Mouse (Mus musculus): ENCODE data around the gene Lcorl. TPM values are rescaled to one million over a fixed set of nuclear protein-coding genes. Genes with fewer than 3 reads are reported as not detected.
A peak's percentile ranks its signal among the peaks of the same experiment; 100 is the strongest.
"Not testable (repeated sequence)": the region's sequence is repeated elsewhere in the genome, so short reads cannot be mapped to it uniquely, and the experiment has no call there.

The Lcorl gene
- polyA plus RNA-seq, 1 experiment: 1.9 TPM

DNA sequence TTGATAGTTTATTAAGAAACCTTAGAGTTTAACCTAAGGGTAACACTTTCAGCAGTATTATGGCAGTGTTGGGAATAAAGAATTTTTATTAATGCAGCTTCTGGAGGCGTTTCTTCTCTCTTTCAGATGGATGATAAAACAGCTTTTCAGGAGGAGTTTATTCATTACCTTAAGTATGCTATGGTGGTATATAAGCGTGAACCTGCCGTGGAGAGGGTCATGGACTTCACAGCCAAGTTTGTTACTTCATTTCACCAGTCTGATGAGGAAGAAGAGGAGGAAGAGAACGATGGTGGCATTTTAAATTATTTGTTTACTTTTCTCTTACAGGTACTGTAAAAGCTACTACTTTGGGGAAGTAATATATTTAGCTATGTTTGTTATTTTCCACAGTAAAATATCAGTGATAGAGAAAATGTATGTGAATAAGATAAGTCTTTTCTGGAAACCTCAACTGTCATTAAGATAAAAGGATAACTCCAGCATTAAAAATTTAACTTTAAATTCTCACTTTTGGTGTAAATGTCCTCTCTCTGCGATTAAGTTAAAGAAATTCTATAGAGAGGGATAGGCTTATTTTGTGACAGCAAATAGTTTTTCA, 186.4 kb downstream of the Lcorl start:
- H3K4me1 ChIP-seq (replicated peaks; ENCODE audit: control insufficient read depth, insufficient read depth, low read length): no peaks in the 10 kb centered on the region; the same call in 1 of the 2 replicates
- H3K4me3 ChIP-seq (ENCODE audit: control insufficient read depth, insufficient read depth, low read length): no peak overlapping the region
- no peak for DNase-seq
- no peak overlapping the region for H3K27ac ChIP-seq (ENCODE audit: control insufficient read depth, insufficient read depth, low read length)
- no peaks in the 10 kb centered on the region for H3K36me3 ChIP-seq (ENCODE audit: control insufficient read depth, insufficient read depth, low read length)
- no peak for TF ChIP-seq CTCF (IDR thresholded peaks at IDR 0.05; ENCODE audit: borderline replicate concordance, control insufficient read depth, extremely low read depth, insufficient read depth, low read length, poor library complexity)
- TF ChIP-seq POLR2A (IDR thresholded peaks at IDR 0.05; ENCODE audit: control insufficient read depth, extremely low read depth, insufficient read depth, low read length, poor library complexity): no peak
- H3K27me3 ChIP-seq (ENCODE audit: control insufficient read depth, insufficient read depth, low read length): no peaks in the 10 kb centered on the region
- 70% methylated on average over 5 of the region's 5 CpGs for WGBS

DNA sequence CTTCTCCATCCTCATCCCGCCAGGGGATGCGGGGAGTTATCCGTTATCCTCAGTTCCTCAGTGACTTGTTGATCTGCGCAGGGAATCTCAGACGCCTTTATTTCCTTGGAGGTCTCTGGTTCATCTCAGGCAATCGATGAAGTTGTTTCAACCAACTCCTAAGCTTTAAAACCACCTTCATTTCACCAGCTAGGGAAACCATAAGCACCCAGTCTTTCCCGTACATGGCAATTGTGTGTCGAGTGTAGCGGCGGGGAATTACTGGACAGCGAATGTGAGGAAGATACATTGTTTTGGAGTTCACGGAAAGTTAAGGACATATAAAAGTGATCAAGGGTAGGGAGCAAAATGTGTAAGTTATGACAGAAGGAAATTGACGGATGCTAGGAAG, 187.1 kb downstream of the Lcorl start:
- 2% methylated on average over 13 of the region's 13 CpGs for WGBS

DNA sequence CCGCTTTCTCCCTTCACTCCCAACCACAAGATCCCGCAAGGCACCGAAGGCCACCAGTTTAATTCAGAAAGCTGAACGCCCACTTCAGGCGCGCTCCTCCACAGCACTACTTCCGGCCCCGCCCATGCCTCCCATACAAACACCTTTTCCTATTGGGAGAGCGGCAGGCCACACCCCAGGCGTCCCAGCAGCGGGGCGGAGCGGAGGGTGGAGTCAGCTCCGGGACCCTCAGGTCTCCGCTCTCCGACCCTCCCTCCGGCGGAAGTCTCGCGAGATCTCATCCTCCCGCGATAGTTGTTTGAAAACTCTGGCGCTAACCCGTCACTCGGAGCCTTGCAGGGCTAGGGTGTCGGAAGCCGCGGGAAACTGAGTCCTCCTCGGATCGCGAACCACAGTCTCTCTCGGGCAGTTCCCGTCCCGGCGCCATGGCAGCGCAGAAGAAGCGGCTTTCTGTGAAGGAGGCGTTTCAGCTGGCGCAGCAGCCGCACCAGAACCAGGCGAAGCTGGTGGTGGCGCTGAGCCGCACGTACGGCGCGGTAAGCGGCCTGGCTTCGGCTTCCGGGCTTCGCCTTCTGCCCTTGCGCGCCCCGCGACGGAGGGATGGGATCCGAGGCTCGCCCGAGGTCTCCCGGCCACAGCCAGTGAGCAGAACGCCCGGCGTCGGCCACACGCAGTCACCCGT, 187.7 kb downstream of the Lcorl start, which contains the start of gene Ncapg:
Gene Ncapg, plus strand, starts transcription at position 322 of the 682 bp plus-strand sequence.
- H3K4me1 ChIP-seq (replicated peaks; ENCODE audit: control insufficient read depth, insufficient read depth, low read length): no peaks in the 10 kb centered on the region; the same call in 1 of the 2 replicates
- H3K4me3 ChIP-seq (ENCODE audit: control insufficient read depth, insufficient read depth, low read length): peak within 1 kb of the TSS; percentile 84
- peak; percentile 100 for DNase-seq
- under 1% methylated on average over 66 of the region's 66 CpGs for WGBS
- H3K27ac ChIP-seq (ENCODE audit: control insufficient read depth, insufficient read depth, low read length): no peak within 1 kb of the TSS
- no peaks in the 10 kb centered on the region for H3K36me3 ChIP-seq (ENCODE audit: control insufficient read depth, insufficient read depth, low read length)
- no peaks in the 10 kb centered on the region for H3K27me3 ChIP-seq (ENCODE audit: control insufficient read depth, insufficient read depth, low read length)
- TF ChIP-seq POLR2A (IDR thresholded peaks at IDR 0.05; ENCODE audit: control insufficient read depth, extremely low read depth, insufficient read depth, low read length, poor library complexity) (peak; percentile 63; the same call in 1 of the 2 replicates), CTCF (IDR thresholded peaks at IDR 0.05; ENCODE audit: borderline replicate concordance, control insufficient read depth, extremely low read depth, insufficient read depth, low read length, poor library complexity) (peak; percentile 63; the same call in 1 of the 2 replicates)

More for the DNA sequence above, 187.1 kb downstream of the Lcorl start:
- DNase-seq: no peak
- no peak overlapping the region for H3K27ac ChIP-seq (ENCODE audit: control insufficient read depth, insufficient read depth, low read length)
- H3K27me3 ChIP-seq (ENCODE audit: control insufficient read depth, insufficient read depth, low read length): no peaks in the 10 kb centered on the region
- TF ChIP-seq POLR2A (IDR thresholded peaks at IDR 0.05; ENCODE audit: control insufficient read depth, extremely low read depth, insufficient read depth, low read length, poor library complexity): no peak
- no peak for TF ChIP-seq CTCF (IDR thresholded peaks at IDR 0.05; ENCODE audit: borderline replicate concordance, control insufficient read depth, extremely low read depth, insufficient read depth, low read length, poor library complexity)
- H3K4me3 ChIP-seq (ENCODE audit: control insufficient read depth, insufficient read depth, low read length): peak overlapping the region; percentile 78
- H3K36me3 ChIP-seq (ENCODE audit: control insufficient read depth, insufficient read depth, low read length): no peaks in the 10 kb centered on the region
- no peaks in the 10 kb centered on the region; the same call in 1 of the 2 replicates for H3K4me1 ChIP-seq (replicated peaks; ENCODE audit: control insufficient read depth, insufficient read depth, low read length)

DNA sequence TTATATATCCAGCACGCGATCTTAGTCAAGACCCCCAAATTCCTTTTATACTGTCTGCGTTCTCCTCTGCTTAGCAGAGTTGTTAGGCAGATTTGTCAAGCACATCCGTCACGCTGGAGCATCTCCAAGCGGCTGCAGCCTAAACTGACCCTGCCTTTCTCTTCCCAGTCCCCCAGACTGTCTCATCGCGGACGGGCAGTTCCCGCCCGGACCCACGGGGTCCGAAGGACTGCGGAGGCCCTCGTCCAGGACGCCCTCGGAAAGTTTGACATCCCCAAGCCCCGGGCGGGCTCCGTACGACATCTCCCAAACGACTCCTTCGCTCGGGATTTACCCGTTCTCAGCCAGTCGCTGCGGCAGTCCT, 188.2 kb downstream of the Lcorl start:
- Histone ChIP-seq H3K36me3 (ENCODE audit: control insufficient read depth, insufficient read depth, low read length) (no peaks in the 10 kb centered on the region), H3K27me3 (ENCODE audit: control insufficient read depth, insufficient read depth, low read length) (no peaks in the 10 kb centered on the region), H3K27ac (ENCODE audit: control insufficient read depth, insufficient read depth, low read length) (no peak overlapping the region), H3K4me3 (ENCODE audit: control insufficient read depth, insufficient read depth, low read length) (peak overlapping the region; percentile 84), H3K4me1 (replicated peaks; ENCODE audit: control insufficient read depth, insufficient read depth, low read length) (no peaks in the 10 kb centered on the region; the same call in 1 of the 2 replicates)
- no peak for DNase-seq
- no peak for TF ChIP-seq CTCF (IDR thresholded peaks at IDR 0.05; ENCODE audit: borderline replicate concordance, control insufficient read depth, extremely low read depth, insufficient read depth, low read length, poor library complexity)
- no peak for TF ChIP-seq POLR2A (IDR thresholded peaks at IDR 0.05; ENCODE audit: control insufficient read depth, extremely low read depth, insufficient read depth, low read length, poor library complexity)
- under 1% methylated on average over 27 of the region's 27 CpGs for WGBS

DNA sequence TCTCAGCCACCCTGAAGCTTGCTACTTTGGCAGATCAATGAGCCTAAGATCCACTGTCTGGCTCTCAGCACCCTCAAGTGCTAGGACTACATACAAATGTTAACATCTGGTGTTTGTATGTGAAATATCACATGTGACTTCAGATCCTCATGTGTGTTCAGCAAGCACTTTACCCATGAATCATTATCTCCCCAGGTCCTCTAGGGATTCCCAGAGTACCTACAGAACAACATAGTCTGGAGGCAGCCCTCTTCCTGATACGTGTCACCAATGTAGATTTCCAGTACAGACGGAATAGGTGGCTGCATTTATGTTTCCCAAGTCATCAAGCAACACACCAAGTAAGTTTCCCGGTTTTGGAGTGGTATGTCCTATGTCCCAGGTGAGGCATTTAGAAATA, 188.6 kb downstream of the Lcorl start:
- TF ChIP-seq POLR2A (IDR thresholded peaks at IDR 0.05; ENCODE audit: control insufficient read depth, extremely low read depth, insufficient read depth, low read length, poor library complexity) (no peak), CTCF (IDR thresholded peaks at IDR 0.05; ENCODE audit: borderline replicate concordance, control insufficient read depth, extremely low read depth, insufficient read depth, low read length, poor library complexity) (no peak)
- no peak for DNase-seq
- no peaks in the 10 kb centered on the region for H3K27me3 ChIP-seq (ENCODE audit: control insufficient read depth, insufficient read depth, low read length)
- H3K36me3 ChIP-seq (ENCODE audit: control insufficient read depth, insufficient read depth, low read length): no peaks in the 10 kb centered on the region
- no peaks in the 10 kb centered on the region; the same call in 1 of the 2 replicates for H3K4me1 ChIP-seq (replicated peaks; ENCODE audit: control insufficient read depth, insufficient read depth, low read length)
- H3K4me3 ChIP-seq (ENCODE audit: control insufficient read depth, insufficient read depth, low read length): no peak overlapping the region
- H3K27ac ChIP-seq (ENCODE audit: control insufficient read depth, insufficient read depth, low read length): no peak overlapping the region
- 0% methylated on average over 3 of the region's 3 CpGs for WGBS

DNA sequence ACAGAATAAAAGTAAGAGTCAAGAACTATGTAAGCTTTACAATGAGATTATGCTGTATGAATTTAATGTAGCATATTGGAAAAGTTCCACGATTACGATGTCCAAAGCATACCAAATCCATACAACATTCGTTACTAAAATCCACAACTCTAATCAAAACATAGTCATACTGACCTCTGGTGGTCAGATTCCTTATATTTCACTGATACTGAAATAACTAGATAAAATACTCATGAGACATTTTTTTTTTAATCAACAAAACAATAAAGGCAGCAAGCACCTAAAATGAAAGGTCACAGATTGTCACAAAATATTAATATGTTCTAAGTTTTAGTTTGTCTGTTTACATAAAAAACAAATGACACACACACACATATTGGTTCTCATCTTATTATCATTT, 189.1 kb downstream of the Lcorl start:
- DNase-seq: no peak
- TF ChIP-seq CTCF (IDR thresholded peaks at IDR 0.05; ENCODE audit: borderline replicate concordance, control insufficient read depth, extremely low read depth, insufficient read depth, low read length, poor library complexity) (no peak), POLR2A (IDR thresholded peaks at IDR 0.05; ENCODE audit: control insufficient read depth, extremely low read depth, insufficient read depth, low read length, poor library complexity) (no peak)
- Histone ChIP-seq H3K36me3 (ENCODE audit: control insufficient read depth, insufficient read depth, low read length) (no peaks in the 10 kb centered on the region), H3K27ac (ENCODE audit: control insufficient read depth, insufficient read depth, low read length) (no peak overlapping the region), H3K4me1 (replicated peaks; ENCODE audit: control insufficient read depth, insufficient read depth, low read length) (no peaks in the 10 kb centered on the region; the same call in 1 of the 2 replicates), H3K4me3 (ENCODE audit: control insufficient read depth, insufficient read depth, low read length) (no peak overlapping the region), H3K27me3 (ENCODE audit: control insufficient read depth, insufficient read depth, low read length) (no peaks in the 10 kb centered on the region)
- 10% methylated on average over 3 of the region's 3 CpGs for whole genome bisulfite sequencing

DNA sequence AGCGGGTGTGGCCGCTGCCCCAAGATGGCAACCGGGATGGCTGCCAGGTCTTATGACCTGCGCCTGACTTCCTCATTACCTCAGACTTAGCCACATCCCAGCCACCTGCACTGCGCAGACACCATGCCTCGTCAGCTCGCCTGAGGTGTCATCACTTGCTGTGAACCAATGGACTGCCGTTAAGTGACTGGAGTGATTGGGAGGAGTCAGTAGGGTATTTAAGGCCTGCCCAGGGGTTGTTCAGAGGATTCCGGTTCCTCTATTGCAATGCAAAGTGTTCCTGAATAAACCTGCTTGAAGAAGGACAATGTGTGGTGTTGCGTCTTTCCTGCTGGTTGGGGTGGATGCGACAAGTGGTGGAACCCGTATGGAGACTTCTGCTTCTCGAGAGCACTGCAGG, 199.0 kb downstream of the Lcorl start:
- H3K27me3 ChIP-seq (ENCODE audit: control insufficient read depth, insufficient read depth, low read length); H3K36me3 ChIP-seq (ENCODE audit: control insufficient read depth, insufficient read depth, low read length); DNase-seq; H3K4me1 ChIP-seq (replicated peaks; ENCODE audit: control insufficient read depth, insufficient read depth, low read length); H3K27ac ChIP-seq (ENCODE audit: control insufficient read depth, insufficient read depth, low read length); H3K4me3 ChIP-seq (ENCODE audit: control insufficient read depth, insufficient read depth, low read length): not testable (repeated sequence)
- WGBS: 96% methylated on average over 13 of the region's 13 CpGs

Data from thymus, adult 2 months (tissue).